In genomic region chr8:20589178-20589539, GRCm38 (mm10) we compare ENCODE assay signal across 8 mouse cellular contexts. TPM values are rescaled to one million over a fixed set of nuclear protein-coding genes. Genes with fewer than 3 reads are reported as not detected.
DNase-seq lines count a peak whose midpoint lies in the region; ATAC-seq and TF ChIP-seq lines count a peak whose summit lies in the region.
"Not testable (repeated sequence)": the region's sequence is repeated elsewhere in the genome, so short reads cannot be mapped to it uniquely, and the experiment has no call there.
"Had no signal": no experiment of that assay in that cellular context is flagged by ENCODE, and none has a peak within 500 bp of the region (broad histone marks: within the 10 kb centered on the region; RNA-seq: fewer than 3 reads in every experiment).

No protein-coding gene starts in this region.

- H3K9ac ChIP-seq in embryonic facial prominence, embryonic 13.5 days; heart, adult 2 months (ENCODE audit: low read depth, low read length); intestine, embryonic 16.5 days (ENCODE audit: low read depth, low read length); lung, embryonic 15.5 days; neural tube, embryonic 13.5 days; stomach, embryonic 16.5 days (ENCODE audit: low read length): not testable (repeated sequence)

- H3K27me3 ChIP-seq in embryonic facial prominence, embryonic 13.5 days; heart, adult 2 months (ENCODE audit: control insufficient read depth, insufficient read depth, low read length); intestine, embryonic 16.5 days (replicated peaks; ENCODE audit: control insufficient read depth, insufficient read depth, low read length); lung, embryonic 15.5 days; neural tube, embryonic 13.5 days; stomach, embryonic 16.5 days (ENCODE audit: control insufficient read depth, insufficient read depth, low read length): not testable (repeated sequence)

- TF ChIP-seq CTCF in heart, adult 2 months (IDR thresholded peaks at IDR 0.05): not testable (repeated sequence)

- not testable (repeated sequence) for H3K9me3 ChIP-seq in embryonic facial prominence, embryonic 13.5 days; intestine, embryonic 16.5 days (ENCODE audit: control insufficient read depth, low read length); lung, embryonic 15.5 days; neural tube, embryonic 13.5 days; stomach, embryonic 16.5 days (replicated peaks; ENCODE audit: control insufficient read depth, low read length)

- peak; percentile 17 to 41 for DNase-seq in heart, adult 2 months
- DNase-seq in layer of hippocampus, postnatal 36 days: peak; percentile 6 to 8

- not testable (repeated sequence) for H3K4me1 ChIP-seq in embryonic facial prominence, embryonic 13.5 days; heart, adult 2 months (ENCODE audit: control insufficient read depth, insufficient read depth, low read length); intestine, embryonic 16.5 days (ENCODE audit: control insufficient read depth, insufficient read depth, low read length); lung, embryonic 15.5 days; neural tube, embryonic 13.5 days (replicated peaks); stomach, embryonic 16.5 days (ENCODE audit: control insufficient read depth, insufficient read depth, low read length)

- not testable (repeated sequence) for TF ChIP-seq EP300 in heart, adult 2 months (IDR thresholded peaks at IDR 0.05; ENCODE audit: insufficient read depth, low read depth, low read length)

- WGBS in embryonic facial prominence, embryonic 13.5 days: 79% methylated on average over 2 of the region's 4 CpGs
- 81% methylated on average over 2 of the region's 4 CpGs for WGBS in heart, adult 2 months
- WGBS in intestine, embryonic 16.5 days: 82% methylated on average over 2 of the region's 4 CpGs
- WGBS in lung, embryonic 15.5 days: 74% methylated on average over 2 of the region's 4 CpGs
- 81% methylated on average over 2 of the region's 4 CpGs for WGBS in neural tube, embryonic 13.5 days
- 88% methylated on average over 1 of the region's 4 CpGs for WGBS in stomach, embryonic 16.5 days

- not testable (repeated sequence) for TF ChIP-seq POLR2A in heart, adult 2 months (IDR thresholded peaks at IDR 0.05; ENCODE audit: insufficient read depth, low read depth, low read length)

- H3K36me3 ChIP-seq in embryonic facial prominence, embryonic 13.5 days; heart, adult 2 months (ENCODE audit: control insufficient read depth, insufficient read depth, low read length); intestine, embryonic 16.5 days (ENCODE audit: control insufficient read depth, insufficient read depth, low read length); lung, embryonic 15.5 days; neural tube, embryonic 13.5 days; stomach, embryonic 16.5 days (ENCODE audit: control insufficient read depth, insufficient read depth, low read length): not testable (repeated sequence)

- intact Hi-C loops in heart, adult 2 months (cut with DNase I): not testable (repeated sequence)

- not testable (repeated sequence) for H3K27ac ChIP-seq in embryonic facial prominence, embryonic 13.5 days; heart, adult 2 months; intestine, embryonic 16.5 days (ENCODE audit: low read length); lung, embryonic 15.5 days; neural tube, embryonic 13.5 days (replicated peaks); stomach, embryonic 16.5 days (ENCODE audit: low read length)

- not testable (repeated sequence) for H3K4me3 ChIP-seq in embryonic facial prominence, embryonic 13.5 days; heart, adult 2 months; intestine, embryonic 16.5 days (ENCODE audit: low read length); lung, embryonic 15.5 days; neural tube, embryonic 13.5 days; stomach, embryonic 16.5 days (replicated peaks; ENCODE audit: low read length)

- H3K4me2 ChIP-seq in embryonic facial prominence, embryonic 13.5 days; intestine, embryonic 16.5 days (ENCODE audit: low read depth, low read length); lung, embryonic 15.5 days; neural tube, embryonic 13.5 days; stomach, embryonic 16.5 days (ENCODE audit: low read depth, low read length): not testable (repeated sequence)

- peak; percentile 69; the same call in 1 of the 2 replicates for ATAC-seq in embryonic facial prominence, embryonic 13.5 days (ENCODE audit: insufficient number of reproducible peaks, insufficient read depth, low FRiP score, low TSS enrichment, low read depth)
- peak; percentile 87 for ATAC-seq in intestine, embryonic 16.5 days
- peak; percentile 27; the same call in 1 of the 2 replicates for ATAC-seq in lung, embryonic 15.5 days (ENCODE audit: borderline replicate concordance, extremely low read depth, low FRiP score, low TSS enrichment)
- peak; percentile 85 for ATAC-seq in neural tube, embryonic 13.5 days (ENCODE audit: low read depth)
- peak; percentile 72 for ATAC-seq in stomach, embryonic 16.5 days (ENCODE audit: insufficient read depth, low FRiP score)

- not testable (repeated sequence) for H3K79me2 ChIP-seq in heart, adult 2 months (replicated peaks; ENCODE audit: control insufficient read depth, insufficient read depth, low read length)

RNA-seq across cellular contexts. Expression of gene Gm21119, which starts 25.6 kb away (rescaled TPM):
- polyA plus RNA-seq in embryonic facial prominence, embryonic 13.5 days (2015; fragmentation: Nextera tagmentation; extraction: Ambion mirVana): 0.23 TPM in 1 of 2 replicates, not detected in the other
- total RNA-seq in heart, adult 2 months (2021): under 1 TPM; 0.39 to 0.50 TPM
- polyA plus RNA-seq in heart, adult 2 months (2012; rRNA removed): 0.53 TPM in 1 of 2 replicates, not detected in the other
- polyA plus RNA-seq in intestine, embryonic 16.5 days (2015; fragmentation: Nextera tagmentation; extraction: Ambion mirVana): 0.51 and 0.79 TPM in 2 replicates
- 1 to 10 TPM in 1 of 2 experiments, under 1 TPM in 1; 0.67 to 1.0 TPM for total RNA-seq in layer of hippocampus, postnatal 36 days (2021)
- polyA plus RNA-seq in lung, embryonic 15.5 days (2015; fragmentation: Nextera tagmentation; extraction: Ambion mirVana): 0.18 and 0.31 TPM in 2 replicates
- polyA plus RNA-seq in neural tube, embryonic 13.5 days (2015; fragmentation: Nextera tagmentation; extraction: Ambion mirVana): 0.15 and 0.21 TPM in 2 replicates
- polyA plus RNA-seq in stomach, embryonic 16.5 days (2015; fragmentation: Nextera tagmentation; extraction: Ambion mirVana): not detected in 2 replicates
- polyA plus RNA-seq: thymus, postnatal 0 days had no signal

Comparison
In these comparisons a context has a peak if more than half of its experiments do, and no peak if none do; other contexts are left out.
1. ATAC-seq: peak in every context shown above with its lines; median percentile 87 in intestine, embryonic 16.5 days; 85 in neural tube, embryonic 13.5 days; 72 in stomach, embryonic 16.5 days; 69 in embryonic facial prominence, embryonic 13.5 days; 27 in lung, embryonic 15.5 days.